Mouse (Mus musculus): ENCODE results near the gene Cdc42ep3. TPM values are rescaled to one million over a fixed set of nuclear protein-coding genes. Genes with fewer than 3 reads are reported as not detected.
A peak's percentile ranks its signal among the peaks of the same experiment; 100 is the strongest.

Cdc42ep3 gene
- polyA plus RNA-seq (2015; fragmentation: Nextera tagmentation; extraction: Ambion mirVana), result 72.6 and 77.5 TPM in 2 replicates

- H3K4me3 ChIP-seq, result peak within 1 kb of the TSS; percentile 79
- H3K36me3 ChIP-seq, result no peaks in the 10 kb centered on the region
- under 1% methylated on average over 66 of the region's 74 CpGs for WGBS
- 0 out of 2 replicates have a peak, but pooled peaks cover 4% of the 10 kb centered on the region for H3K27me3 ChIP-seq
- H3K4me2 ChIP-seq, result peak within 1 kb of the TSS; percentile 100
- peaks cover 36% of the 10 kb centered on the region for H3K4me1 ChIP-seq
- ATAC-seq (ENCODE audit: insufficient number of reproducible peaks, low FRiP score, low TSS enrichment, low read depth), result peak; percentile 77
- no peaks in the 10 kb centered on the region for H3K9me3 ChIP-seq
- peak within 1 kb of the TSS; percentile 61 for H3K9ac ChIP-seq
- H3K27ac ChIP-seq, result peak within 1 kb of the TSS; percentile 87
Observed at GRCm38 (mm10) chr17:79354444-79355270, at the start of gene Cdc42ep3. TSS of gene Cdc42ep3 (minus strand) at chr17:79355091.

GRCm38 (mm10) chr17:79400356-79400755 lies 45.5 kb upstream of the Cdc42ep3 start:
- Histone ChIP-seq H3K4me1 (no peaks in the 10 kb centered on the region), H3K36me3 (no peaks in the 10 kb centered on the region), H3K27ac (no peak overlapping the region)

GRCm38 (mm10) chr17:79398416-79398815 lies 43.5 kb upstream of the Cdc42ep3 start:
- 80% methylated on average over 3 of the region's 3 CpGs for WGBS
- H3K27me3 ChIP-seq, result no peaks in the 10 kb centered on the region
- H3K4me3 ChIP-seq, result no peak overlapping the region
- no peaks in the 10 kb centered on the region for H3K9me3 ChIP-seq
- no peak overlapping the region for H3K4me2 ChIP-seq
- no peaks in the 10 kb centered on the region for H3K4me1 ChIP-seq
- H3K36me3 ChIP-seq, result no peaks in the 10 kb centered on the region
- H3K27ac ChIP-seq, result no peak overlapping the region
- no peak for ATAC-seq (ENCODE audit: insufficient number of reproducible peaks, low FRiP score, low TSS enrichment, low read depth)
- no peak overlapping the region for H3K9ac ChIP-seq

More at GRCm38 (mm10) chr17:79400356-79400755, 45.5 kb upstream of the Cdc42ep3 start:
- Histone ChIP-seq H3K4me2 (no peak overlapping the region), H3K9ac (no peak overlapping the region), H3K4me3 (no peak overlapping the region), H3K9me3 (no peaks in the 10 kb centered on the region), H3K27me3 (no peaks in the 10 kb centered on the region)
- no peak for ATAC-seq (ENCODE audit: insufficient number of reproducible peaks, low FRiP score, low TSS enrichment, low read depth)
- 47% methylated on average over 2 of the region's 2 CpGs for WGBS

- no peak for ATAC-seq (ENCODE audit: insufficient number of reproducible peaks, low FRiP score, low TSS enrichment, low read depth)
- H3K4me1 ChIP-seq, result no peaks in the 10 kb centered on the region
- no peaks in the 10 kb centered on the region for H3K36me3 ChIP-seq
- no peaks in the 10 kb centered on the region for H3K9me3 ChIP-seq
- 57% methylated on average over 5 of the region's 5 CpGs for WGBS
- no peak overlapping the region for H3K9ac ChIP-seq
- no peaks in the 10 kb centered on the region for H3K27me3 ChIP-seq
- no peak overlapping the region for H3K4me2 ChIP-seq
- H3K4me3 ChIP-seq, result no peak overlapping the region
- H3K27ac ChIP-seq, result no peak overlapping the region; the same call in 1 of the 2 replicates
Observed at GRCm38 (mm10) chr17:79394799-79395198, 39.9 kb upstream of the Cdc42ep3 start.

GRCm38 (mm10) chr17:79393886-79394285 lies 39.0 kb upstream of the Cdc42ep3 start:
- no peak overlapping the region for H3K27ac ChIP-seq
- no peak overlapping the region for H3K4me3 ChIP-seq
- no peak for ATAC-seq (ENCODE audit: insufficient number of reproducible peaks, low FRiP score, low TSS enrichment, low read depth)
- H3K4me2 ChIP-seq, result no peak overlapping the region
- H3K36me3 ChIP-seq, result no peaks in the 10 kb centered on the region
- 52% methylated on average over 7 of the region's 7 CpGs for WGBS
- H3K9ac ChIP-seq, result no peak overlapping the region
- no peaks in the 10 kb centered on the region for H3K4me1 ChIP-seq
- no peaks in the 10 kb centered on the region for H3K9me3 ChIP-seq
- no peaks in the 10 kb centered on the region for H3K27me3 ChIP-seq

- H3K36me3 ChIP-seq, result no peaks in the 10 kb centered on the region
- H3K9me3 ChIP-seq, result no peaks in the 10 kb centered on the region
- no peaks in the 10 kb centered on the region for H3K4me1 ChIP-seq
- 68% methylated on average over 8 of the region's 8 CpGs for WGBS
- ATAC-seq (ENCODE audit: insufficient number of reproducible peaks, low FRiP score, low TSS enrichment, low read depth), result no peak
- H3K27me3 ChIP-seq, result no peaks in the 10 kb centered on the region
- H3K4me3 ChIP-seq, result no peak overlapping the region
- H3K4me2 ChIP-seq, result no peak overlapping the region
- H3K27ac ChIP-seq, result no peak overlapping the region
- H3K9ac ChIP-seq, result no peak overlapping the region
Observed at GRCm38 (mm10) chr17:79387465-79388066, 32.7 kb upstream of the Cdc42ep3 start.

- no peak for ATAC-seq (ENCODE audit: insufficient number of reproducible peaks, low FRiP score, low TSS enrichment, low read depth)
- H3K9ac ChIP-seq, result no peak overlapping the region
- no peak overlapping the region for H3K4me3 ChIP-seq
- no peaks in the 10 kb centered on the region for H3K9me3 ChIP-seq
- 78% methylated on average over 3 of the region's 3 CpGs for WGBS
- no peak overlapping the region for H3K4me2 ChIP-seq
- no peaks in the 10 kb centered on the region for H3K36me3 ChIP-seq
- H3K27ac ChIP-seq, result no peak overlapping the region
- no peaks in the 10 kb centered on the region for H3K4me1 ChIP-seq
- no peaks in the 10 kb centered on the region for H3K27me3 ChIP-seq
Observed at GRCm38 (mm10) chr17:79381485-79381884, 26.6 kb upstream of the Cdc42ep3 start.

- no peaks in the 10 kb centered on the region for H3K4me1 ChIP-seq
- H3K27ac ChIP-seq, result no peak overlapping the region
- WGBS, result 45% methylated on average over 5 of the region's 5 CpGs
- no peaks in the 10 kb centered on the region for H3K9me3 ChIP-seq
- H3K36me3 ChIP-seq, result no peaks in the 10 kb centered on the region
- no peak overlapping the region for H3K9ac ChIP-seq
- no peak overlapping the region for H3K4me3 ChIP-seq
- ATAC-seq (ENCODE audit: insufficient number of reproducible peaks, low FRiP score, low TSS enrichment, low read depth), result no peak
- H3K4me2 ChIP-seq, result no peak overlapping the region
- H3K27me3 ChIP-seq, result no peaks in the 10 kb centered on the region
Observed at GRCm38 (mm10) chr17:79379191-79379590, 24.3 kb upstream of the Cdc42ep3 start.

- no peaks in the 10 kb centered on the region for H3K36me3 ChIP-seq
- H3K4me2 ChIP-seq, result no peak overlapping the region
- H3K9me3 ChIP-seq, result no peaks in the 10 kb centered on the region
- no peak overlapping the region for H3K4me3 ChIP-seq
- H3K4me1 ChIP-seq, result no peaks in the 10 kb centered on the region
- no peak overlapping the region for H3K9ac ChIP-seq
- no peaks in the 10 kb centered on the region for H3K27me3 ChIP-seq
- no peak overlapping the region for H3K27ac ChIP-seq
- ATAC-seq (ENCODE audit: insufficient number of reproducible peaks, low FRiP score, low TSS enrichment, low read depth), result no peak
- WGBS, result 77% methylated on average over 6 of the region's 6 CpGs
Observed at GRCm38 (mm10) chr17:79376434-79377210, 21.7 kb upstream of the Cdc42ep3 start.

GRCm38 (mm10) chr17:79372973-79373372 lies 18.1 kb upstream of the Cdc42ep3 start:
- ATAC-seq (ENCODE audit: insufficient number of reproducible peaks, low FRiP score, low TSS enrichment, low read depth), result no peak
- Histone ChIP-seq H3K9ac (no peak overlapping the region), H3K27me3 (no peaks in the 10 kb centered on the region), H3K27ac (no peak overlapping the region), H3K36me3 (no peaks in the 10 kb centered on the region), H3K4me1 (no peaks in the 10 kb centered on the region), H3K4me2 (no peak overlapping the region), H3K4me3 (no peak overlapping the region), H3K9me3 (no peaks in the 10 kb centered on the region)
- 57% methylated on average over 5 of the region's 5 CpGs for WGBS

- Histone ChIP-seq H3K27ac (no peak overlapping the region), H3K4me1 (no peaks in the 10 kb centered on the region), H3K4me2 (no peak overlapping the region), H3K36me3 (no peaks in the 10 kb centered on the region), H3K9ac (no peak overlapping the region), H3K9me3 (no peaks in the 10 kb centered on the region), H3K4me3 (no peak overlapping the region), H3K27me3 (no peaks in the 10 kb centered on the region)
- no peak for ATAC-seq (ENCODE audit: insufficient number of reproducible peaks, low FRiP score, low TSS enrichment, low read depth)
- WGBS, result 41% methylated on average over 5 of the region's 5 CpGs
Observed at GRCm38 (mm10) chr17:79364749-79365450, 10.0 kb upstream of the Cdc42ep3 start.
